Mouse (Mus musculus): Measurements from ENCODE around the gene Sub1. TPM values are rescaled to one million over a fixed set of nuclear protein-coding genes. Genes with fewer than 3 reads are reported as not detected.

Gene Sub1
- polyA plus RNA-seq, 1 experiment from 2014 or later = 697 TPM

DNA sequence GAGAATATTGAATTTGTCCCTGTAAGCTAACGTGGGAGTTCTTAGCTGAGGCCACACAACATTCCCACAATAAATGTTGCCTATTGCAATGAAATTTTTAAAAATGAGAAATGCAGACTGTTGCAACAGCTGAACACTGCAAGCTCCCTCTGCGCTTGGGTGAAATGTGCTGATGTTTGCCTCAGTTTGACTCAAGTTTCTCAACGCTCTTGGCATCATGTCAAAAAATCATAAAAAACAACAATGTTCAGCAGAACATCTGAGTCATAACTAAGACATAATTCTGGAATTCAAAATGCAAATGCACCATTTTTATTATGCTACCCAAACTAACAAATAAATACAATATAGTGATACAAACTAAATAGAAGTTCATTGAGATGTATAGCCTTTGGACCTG lies 37.1 kb downstream of the Sub1 start:
- ATAC-seq (ENCODE audit: insufficient number of reproducible peaks, insufficient read depth, low FRiP score, low TSS enrichment) = no peak
- H3K4me2 ChIP-seq (replicated peaks) = no peak overlapping the region
- 84% methylated on average over 3 of the region's 3 CpGs for WGBS
- H3K9ac ChIP-seq = no peak overlapping the region
- H3K27ac ChIP-seq = no peak overlapping the region
- no peaks in the 10 kb centered on the region for H3K36me3 ChIP-seq
- H3K4me1 ChIP-seq = no peaks in the 10 kb centered on the region
- H3K4me3 ChIP-seq = no peak overlapping the region
- H3K9me3 ChIP-seq = no peaks in the 10 kb centered on the region
- no peaks in the 10 kb centered on the region for H3K27me3 ChIP-seq

DNA sequence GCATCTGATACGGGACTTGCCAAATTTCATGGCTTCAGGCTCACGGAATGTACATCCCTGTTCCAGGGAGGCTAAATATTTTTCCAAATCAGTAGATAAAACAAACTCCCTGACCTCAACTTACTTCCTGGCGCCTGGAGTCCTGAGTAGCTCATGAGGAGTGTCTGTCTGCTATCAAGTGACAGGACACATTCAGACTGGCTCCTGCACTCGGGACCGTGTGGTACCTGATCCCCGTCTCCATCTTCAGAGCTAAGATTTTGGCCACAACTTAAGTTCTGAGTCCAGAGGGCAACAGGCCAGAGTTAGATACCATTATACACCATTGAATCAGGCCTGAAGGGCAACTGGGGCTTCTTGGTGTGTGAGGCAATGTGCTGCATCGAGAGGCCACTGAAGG lies 40.7 kb downstream of the Sub1 start:
- no peak overlapping the region for H3K4me2 ChIP-seq (replicated peaks)
- H3K4me3 ChIP-seq = no peak overlapping the region
- no peak for ATAC-seq (ENCODE audit: insufficient number of reproducible peaks, insufficient read depth, low FRiP score, low TSS enrichment)
- no peaks in the 10 kb centered on the region for H3K4me1 ChIP-seq
- no peaks in the 10 kb centered on the region for H3K36me3 ChIP-seq
- no peak overlapping the region for H3K9ac ChIP-seq
- WGBS = 73% methylated on average over 7 of the region's 7 CpGs
- no peaks in the 10 kb centered on the region for H3K27me3 ChIP-seq
- no peaks in the 10 kb centered on the region for H3K9me3 ChIP-seq
- H3K27ac ChIP-seq = no peak overlapping the region

- ATAC-seq (ENCODE audit: insufficient number of reproducible peaks, insufficient read depth, low FRiP score, low TSS enrichment) = no peak
- no peaks in the 10 kb centered on the region for H3K27me3 ChIP-seq
- H3K9ac ChIP-seq = no peak overlapping the region
- H3K4me3 ChIP-seq = no peak overlapping the region
- H3K4me2 ChIP-seq (replicated peaks) = no peak overlapping the region
- H3K9me3 ChIP-seq = no peaks in the 10 kb centered on the region
- 61% methylated on average over 4 of the region's 4 CpGs for WGBS
- no peaks in the 10 kb centered on the region for H3K4me1 ChIP-seq
- H3K27ac ChIP-seq = no peak overlapping the region
- no peaks in the 10 kb centered on the region for H3K36me3 ChIP-seq
Measured at GRCm38 (mm10) chr15:11954190-11954589, 42.6 kb downstream of the Sub1 start.

DNA sequence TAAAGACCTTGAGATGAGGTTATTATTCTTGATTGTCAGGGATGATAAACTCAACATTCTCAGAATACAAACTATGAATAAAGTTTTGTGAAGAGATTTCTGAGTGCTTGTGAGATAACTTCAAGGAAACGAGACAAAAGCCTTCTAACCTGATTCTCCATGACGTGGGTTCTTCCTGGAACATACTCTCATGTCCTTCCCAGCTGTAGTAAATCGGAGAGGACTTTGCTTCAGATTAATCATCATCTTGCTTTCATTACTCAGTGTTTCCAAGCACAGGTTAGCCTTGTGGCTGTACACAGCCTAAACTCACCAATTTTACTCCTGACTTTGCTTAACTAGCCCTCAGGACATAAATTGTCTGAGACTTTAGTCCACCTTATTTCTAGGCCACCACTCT lies 44.6 kb downstream of the Sub1 start:
- Histone ChIP-seq H3K4me3 (no peak overlapping the region), H3K4me1 (no peaks in the 10 kb centered on the region), H3K27me3 (no peaks in the 10 kb centered on the region), H3K9me3 (no peaks in the 10 kb centered on the region), H3K9ac (no peak overlapping the region), H3K27ac (no peak overlapping the region), H3K36me3 (no peaks in the 10 kb centered on the region), H3K4me2 (replicated peaks) (no peak overlapping the region)
- 78% methylated on average over 3 of the region's 3 CpGs for WGBS
- ATAC-seq (ENCODE audit: insufficient number of reproducible peaks, insufficient read depth, low FRiP score, low TSS enrichment) = no peak

- Histone ChIP-seq H3K36me3 (no peaks in the 10 kb centered on the region), H3K27me3 (no peaks in the 10 kb centered on the region), H3K27ac (no peak overlapping the region), H3K4me1 (no peaks in the 10 kb centered on the region), H3K9me3 (no peaks in the 10 kb centered on the region), H3K4me3 (no peak overlapping the region), H3K9ac (no peak overlapping the region), H3K4me2 (replicated peaks) (no peak overlapping the region)
- WGBS = 95% methylated on average over 7 of the region's 7 CpGs
- no peak for ATAC-seq (ENCODE audit: insufficient number of reproducible peaks, insufficient read depth, low FRiP score, low TSS enrichment)
Measured at GRCm38 (mm10) chr15:11951181-11951580, 45.6 kb downstream of the Sub1 start.

GRCm38 (mm10) chr15:11950144-11950543 lies 46.6 kb downstream of the Sub1 start:
- Histone ChIP-seq H3K4me3 (no peak overlapping the region), H3K36me3 (no peaks in the 10 kb centered on the region), H3K27me3 (no peaks in the 10 kb centered on the region), H3K4me1 (no peaks in the 10 kb centered on the region), H3K27ac (no peak overlapping the region), H3K4me2 (replicated peaks) (no peak overlapping the region), H3K9me3 (no peaks in the 10 kb centered on the region), H3K9ac (no peak overlapping the region)
- ATAC-seq (ENCODE audit: insufficient number of reproducible peaks, insufficient read depth, low FRiP score, low TSS enrichment) = no peak
- 86% methylated on average over 10 of the region's 10 CpGs for WGBS

GRCm38 (mm10) chr15:11949490-11949889 lies 47.3 kb downstream of the Sub1 start:
- H3K9me3 ChIP-seq = no peaks in the 10 kb centered on the region
- no peaks in the 10 kb centered on the region for H3K4me1 ChIP-seq
- H3K9ac ChIP-seq = no peak overlapping the region
- H3K27ac ChIP-seq = no peak overlapping the region
- H3K4me2 ChIP-seq (replicated peaks) = no peak overlapping the region
- H3K4me3 ChIP-seq = no peak overlapping the region
- WGBS = 89% methylated on average over 3 of the region's 3 CpGs
- H3K27me3 ChIP-seq = no peaks in the 10 kb centered on the region
- no peak for ATAC-seq (ENCODE audit: insufficient number of reproducible peaks, insufficient read depth, low FRiP score, low TSS enrichment)
- no peaks in the 10 kb centered on the region for H3K36me3 ChIP-seq

DNA sequence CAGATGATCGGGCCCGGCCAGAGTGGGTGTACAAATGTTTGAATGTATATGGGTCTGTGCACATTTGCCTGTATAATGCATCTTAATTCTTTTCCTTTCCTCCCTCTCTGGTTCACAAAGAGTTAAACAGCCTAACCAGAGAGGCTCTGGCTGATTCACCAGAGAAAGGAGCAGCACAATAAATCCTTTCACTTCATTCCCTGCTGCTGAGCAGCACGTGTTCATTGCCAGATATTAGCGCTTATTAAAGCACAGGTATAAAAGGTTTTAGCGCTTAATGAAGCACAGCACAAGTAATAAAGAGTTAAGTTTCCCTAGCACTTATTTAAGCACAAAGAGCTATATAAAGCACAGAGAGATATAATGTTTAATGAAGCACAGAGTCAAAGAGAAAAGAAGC lies 55.9 kb downstream of the Sub1 start:
- no peak for ATAC-seq (ENCODE audit: insufficient number of reproducible peaks, insufficient read depth, low FRiP score, low TSS enrichment)
- no peaks in the 10 kb centered on the region for H3K9me3 ChIP-seq
- H3K4me2 ChIP-seq (replicated peaks) = no peak overlapping the region
- no peak overlapping the region for H3K27ac ChIP-seq
- H3K36me3 ChIP-seq = no peaks in the 10 kb centered on the region
- WGBS = 50% methylated on average over 5 of the region's 5 CpGs
- no peak overlapping the region for H3K9ac ChIP-seq
- no peak overlapping the region for H3K4me3 ChIP-seq
- no peaks in the 10 kb centered on the region for H3K4me1 ChIP-seq
- H3K27me3 ChIP-seq = no peaks in the 10 kb centered on the region

Other genes starting within 250 kb of the Sub1 start
- 6.3 and 6.6 TPM in 2 replicates for gene Npr3, start 89.7 kb downstream of the Sub1 start, polyA plus RNA-seq (2016; fragmentation: Nextera tagmentation; extraction: Ambion mirVana)
- gene Zfr, start 120.8 kb upstream of the Sub1 start, polyA plus RNA-seq (2016; fragmentation: Nextera tagmentation; extraction: Ambion mirVana) = 115 and 118 TPM in 2 replicates
- 19.4 and 20.1 TPM in 2 replicates for gene Mtmr12, start 208.0 kb upstream of the Sub1 start, polyA plus RNA-seq (2016; fragmentation: Nextera tagmentation; extraction: Ambion mirVana)